Mouse (Mus musculus): ENCODE data around the gene Sbk3.

- TF ChIP-seq CTCF (IDR thresholded peaks at IDR 0.05; ENCODE audit: borderline replicate concordance, insufficient read depth, low read length) (no peak), POLR2A (IDR thresholded peaks at IDR 0.05; ENCODE audit: low read depth, low read length) (no peak)
These were observed 6.0 kb downstream of the Sbk3 start for GRCm38 (mm10) chr7:4964988-4965387.
